Mouse (Mus musculus) forebrain, embryonic 13.5 days (tissue): ENCODE data around the gene Gas7. TPM values are rescaled to one million over a fixed set of nuclear protein-coding genes. Genes with fewer than 3 reads are reported as not detected.

ENCODE experiments used
- ATAC-seq: fragments of 200-750 bp; cut with Nextera tagmentation; 2 replicates; pipeline ENCODE4 v1.8.0; 2017
- H3K27ac ChIP-seq: fragments of 300-500 bp; sonication (generic); 2 replicates; pipeline ENCODE4 v1.5.1; 2015; ENCODE audit warnings: inconsistent platforms, mild to moderate bottlenecking, moderate library complexity
- H3K27me3 ChIP-seq: fragments of 300-500 bp; sonication (generic); 2 replicates; pipeline ENCODE4 v1.6.1; 2015; ENCODE audit warnings: mild to moderate bottlenecking, inconsistent platforms
- H3K36me3 ChIP-seq: fragments of 300-500 bp; sonication (generic); 2 replicates; pipeline ENCODE4 v1.6.1; 2015; ENCODE audit warnings: mild to moderate bottlenecking, inconsistent platforms; ENCODE audit not compliant: poor library complexity, severe bottlenecking
- H3K4me1 ChIP-seq: fragments of 300-500 bp; sonication (generic); 2 replicates; pipeline ENCODE4 v1.6.1; 2015; ENCODE audit warnings: inconsistent platforms
- H3K4me2 ChIP-seq: fragments of 300-500 bp; sonication (generic); 2 replicates; pipeline ENCODE4 v1.6.1; 2015; ENCODE audit warnings: inconsistent platforms, mild to moderate bottlenecking, moderate library complexity
- H3K4me3 ChIP-seq: fragments of 300-500 bp; sonication (generic); 2 replicates; pipeline ENCODE4 v1.5.1; 2015; ENCODE audit warnings: mild to moderate bottlenecking, inconsistent platforms
- H3K9ac ChIP-seq: fragments of 300-500 bp; sonication (generic); 2 replicates; pipeline ENCODE4 v1.6.1; 2015; ENCODE audit warnings: mild to moderate bottlenecking, inconsistent platforms
- H3K9me3 ChIP-seq: fragments of 300-500 bp; sonication (generic); replicated peaks from 2 replicates; pipeline ENCODE4 v1.6.1; 2016; ENCODE audit warnings: inconsistent platforms
- WGBS: fragments of 180-500 bp; shearing (Covaris S2); methylation state at CpG from one replicate; pipeline ENCODE4 v1.1.7; 2015; 5-methylcytosine and 5-hydroxymethylcytosine counted together
- polyA plus RNA-seq: library from polyadenylated mRNA; unstranded; fragments of >200 nt; fragmentation: Nextera tagmentation; extraction: Ambion mirVana; gene quantifications from 2 replicates; pipeline ENCODE4 v1.2.1, GENCODE M21; 2015

Gas7 gene
- polyA plus RNA-seq, 1 experiment from 2014 or later, result 18.3 TPM

- no peak overlapping the region for H3K4me2 ChIP-seq
- H3K27me3 ChIP-seq, result no peaks in the 10 kb centered on the region
- ATAC-seq, result no peak
- H3K27ac ChIP-seq, result no peak overlapping the region
- H3K4me3 ChIP-seq, result no peak overlapping the region
- no peaks in the 10 kb centered on the region for H3K9me3 ChIP-seq
- H3K36me3 ChIP-seq, result no peaks in the 10 kb centered on the region
- H3K4me1 ChIP-seq, result peaks cover 13% of the 10 kb centered on the region; the same call in 1 of the 2 replicates
- no peak overlapping the region for H3K9ac ChIP-seq
- WGBS, result 95% methylated on average over 6 of the region's 6 CpGs
Measured at GRCm38 (mm10) chr11:67670031-67670430, 214.8 kb downstream of the Gas7 start.

GRCm38 (mm10) chr11:67672140-67672539 is 216.9 kb downstream of the Gas7 start:
- H3K36me3 ChIP-seq, result no peaks in the 10 kb centered on the region
- no peak for ATAC-seq
- peaks cover 13% of the 10 kb centered on the region; the same call in 1 of the 2 replicates for H3K4me1 ChIP-seq
- H3K27me3 ChIP-seq, result no peaks in the 10 kb centered on the region
- WGBS, result 71% methylated on average over 5 of the region's 5 CpGs
- no peaks in the 10 kb centered on the region for H3K9me3 ChIP-seq
- no peak overlapping the region for H3K27ac ChIP-seq
- no peak overlapping the region for H3K9ac ChIP-seq
- H3K4me2 ChIP-seq, result no peak overlapping the region
- no peak overlapping the region for H3K4me3 ChIP-seq

GRCm38 (mm10) chr11:67675562-67676540 is 220.6 kb downstream of the Gas7 start:
- WGBS, result 63% methylated on average over 12 of the region's 12 CpGs

GRCm38 (mm10) chr11:67679300-67679699 is 224.1 kb downstream of the Gas7 start:
- no peak for ATAC-seq
- no peak overlapping the region for H3K9ac ChIP-seq
- no peaks in the 10 kb centered on the region for H3K9me3 ChIP-seq
- no peaks in the 10 kb centered on the region for H3K4me1 ChIP-seq
- H3K4me2 ChIP-seq, result no peak overlapping the region
- no peaks in the 10 kb centered on the region for H3K27me3 ChIP-seq
- WGBS, result 73% methylated on average over 5 of the region's 5 CpGs
- H3K36me3 ChIP-seq, result no peaks in the 10 kb centered on the region
- no peak overlapping the region for H3K27ac ChIP-seq
- H3K4me3 ChIP-seq, result no peak overlapping the region

More at GRCm38 (mm10) chr11:67675562-67676540, 220.6 kb downstream of the Gas7 start:
- ATAC-seq, result peak; percentile 82; the same call in 1 of the 2 replicates
- H3K4me3 ChIP-seq, result no peak overlapping the region
- no peak overlapping the region for H3K4me2 ChIP-seq
- no peak overlapping the region for H3K9ac ChIP-seq
- H3K36me3 ChIP-seq, result no peaks in the 10 kb centered on the region
- H3K9me3 ChIP-seq, result no peaks in the 10 kb centered on the region
- H3K27me3 ChIP-seq, result no peaks in the 10 kb centered on the region
- H3K27ac ChIP-seq, result no peak overlapping the region
- no peaks in the 10 kb centered on the region for H3K4me1 ChIP-seq

GRCm38 (mm10) chr11:67679930-67680329 is 224.7 kb downstream of the Gas7 start:
- no peak overlapping the region for H3K27ac ChIP-seq
- no peaks in the 10 kb centered on the region for H3K36me3 ChIP-seq
- no peak for ATAC-seq
- H3K4me2 ChIP-seq, result no peak overlapping the region
- WGBS, result 96% methylated on average over 2 of the region's 2 CpGs
- no peak overlapping the region for H3K4me3 ChIP-seq
- no peaks in the 10 kb centered on the region for H3K4me1 ChIP-seq
- no peaks in the 10 kb centered on the region for H3K27me3 ChIP-seq
- H3K9ac ChIP-seq, result no peak overlapping the region
- no peaks in the 10 kb centered on the region for H3K9me3 ChIP-seq

- Histone ChIP-seq H3K4me3 (no peak overlapping the region), H3K9ac (no peak overlapping the region), H3K27me3 (no peaks in the 10 kb centered on the region), H3K4me2 (no peak overlapping the region), H3K4me1 (no peaks in the 10 kb centered on the region), H3K9me3 (no peaks in the 10 kb centered on the region), H3K27ac (no peak overlapping the region), H3K36me3 (no peaks in the 10 kb centered on the region)
- WGBS, result 80% methylated on average over 3 of the region's 3 CpGs
- no peak for ATAC-seq
Measured at GRCm38 (mm10) chr11:67681871-67682270, 226.6 kb downstream of the Gas7 start.

GRCm38 (mm10) chr11:67686109-67686508 is 230.9 kb downstream of the Gas7 start:
- Histone ChIP-seq H3K4me3 (no peak overlapping the region), H3K27ac (no peak overlapping the region), H3K4me1 (no peaks in the 10 kb centered on the region), H3K36me3 (no peaks in the 10 kb centered on the region), H3K27me3 (no peaks in the 10 kb centered on the region), H3K4me2 (no peak overlapping the region), H3K9ac (no peak overlapping the region), H3K9me3 (no peaks in the 10 kb centered on the region)
- WGBS, result 47% methylated on average over 2 of the region's 2 CpGs
- ATAC-seq, result no peak

GRCm38 (mm10) chr11:67694703-67695376 is 239.6 kb downstream of the Gas7 start, which contains the start of gene Rcvrn:
TSS of gene Rcvrn (plus strand) at chr11:67695326.
- Histone ChIP-seq H3K4me3 (no peak within 1 kb of the TSS), H3K27me3 (no peaks in the 10 kb centered on the region), H3K9ac (no peak within 1 kb of the TSS), H3K9me3 (no peaks in the 10 kb centered on the region), H3K27ac (no peak within 1 kb of the TSS), H3K4me2 (no peak within 1 kb of the TSS), H3K36me3 (no peaks in the 10 kb centered on the region), H3K4me1 (no peaks in the 10 kb centered on the region)
- ATAC-seq, result no peak
- WGBS, result 65% methylated on average over 7 of the region's 7 CpGs

GRCm38 (mm10) chr11:67712976-67713375 is 257.7 kb downstream of the Gas7 start:
- no peak overlapping the region for H3K4me3 ChIP-seq
- ATAC-seq, result no peak
- no peaks in the 10 kb centered on the region for H3K9me3 ChIP-seq
- H3K4me2 ChIP-seq, result no peak overlapping the region
- no peak overlapping the region for H3K27ac ChIP-seq
- no peaks in the 10 kb centered on the region for H3K4me1 ChIP-seq
- no peaks in the 10 kb centered on the region for H3K36me3 ChIP-seq
- H3K9ac ChIP-seq, result no peak overlapping the region
- H3K27me3 ChIP-seq, result no peaks in the 10 kb centered on the region
- 82% methylated on average over 4 of the region's 4 CpGs for WGBS

- no peaks in the 10 kb centered on the region for H3K9me3 ChIP-seq
- H3K27me3 ChIP-seq, result no peaks in the 10 kb centered on the region
- H3K4me1 ChIP-seq, result no peaks in the 10 kb centered on the region
- no peak overlapping the region for H3K4me2 ChIP-seq
- 88% methylated on average over 4 of the region's 4 CpGs for whole genome bisulfite sequencing
- no peak overlapping the region for H3K27ac ChIP-seq
- H3K4me3 ChIP-seq, result no peak overlapping the region
- H3K36me3 ChIP-seq, result no peaks in the 10 kb centered on the region
- no peak for ATAC-seq
- no peak overlapping the region for H3K9ac ChIP-seq
Measured at GRCm38 (mm10) chr11:67715382-67715781, 260.1 kb downstream of the Gas7 start.

GRCm38 (mm10) chr11:67721485-67721884 is 266.2 kb downstream of the Gas7 start:
- H3K9ac ChIP-seq, result no peak overlapping the region
- 91% methylated on average over 5 of the region's 5 CpGs for WGBS

More at GRCm38 (mm10) chr11:67721485-67721884, 266.2 kb downstream of the Gas7 start:
- H3K4me3 ChIP-seq, result no peak overlapping the region
- H3K4me2 ChIP-seq, result no peak overlapping the region
- ATAC-seq, result no peak
- no peaks in the 10 kb centered on the region for H3K9me3 ChIP-seq
- H3K27ac ChIP-seq, result no peak overlapping the region
- no peaks in the 10 kb centered on the region for H3K36me3 ChIP-seq
- H3K27me3 ChIP-seq, result no peaks in the 10 kb centered on the region
- no peaks in the 10 kb centered on the region for H3K4me1 ChIP-seq
